Mouse (Mus musculus): Measurements from ENCODE around the gene Gm20481. TPM values are rescaled to one million over a fixed set of nuclear protein-coding genes. Genes with fewer than 3 reads are reported as not detected.

Gm20481 gene
- polyA plus RNA-seq, 1 experiment, result not detected

DNA sequence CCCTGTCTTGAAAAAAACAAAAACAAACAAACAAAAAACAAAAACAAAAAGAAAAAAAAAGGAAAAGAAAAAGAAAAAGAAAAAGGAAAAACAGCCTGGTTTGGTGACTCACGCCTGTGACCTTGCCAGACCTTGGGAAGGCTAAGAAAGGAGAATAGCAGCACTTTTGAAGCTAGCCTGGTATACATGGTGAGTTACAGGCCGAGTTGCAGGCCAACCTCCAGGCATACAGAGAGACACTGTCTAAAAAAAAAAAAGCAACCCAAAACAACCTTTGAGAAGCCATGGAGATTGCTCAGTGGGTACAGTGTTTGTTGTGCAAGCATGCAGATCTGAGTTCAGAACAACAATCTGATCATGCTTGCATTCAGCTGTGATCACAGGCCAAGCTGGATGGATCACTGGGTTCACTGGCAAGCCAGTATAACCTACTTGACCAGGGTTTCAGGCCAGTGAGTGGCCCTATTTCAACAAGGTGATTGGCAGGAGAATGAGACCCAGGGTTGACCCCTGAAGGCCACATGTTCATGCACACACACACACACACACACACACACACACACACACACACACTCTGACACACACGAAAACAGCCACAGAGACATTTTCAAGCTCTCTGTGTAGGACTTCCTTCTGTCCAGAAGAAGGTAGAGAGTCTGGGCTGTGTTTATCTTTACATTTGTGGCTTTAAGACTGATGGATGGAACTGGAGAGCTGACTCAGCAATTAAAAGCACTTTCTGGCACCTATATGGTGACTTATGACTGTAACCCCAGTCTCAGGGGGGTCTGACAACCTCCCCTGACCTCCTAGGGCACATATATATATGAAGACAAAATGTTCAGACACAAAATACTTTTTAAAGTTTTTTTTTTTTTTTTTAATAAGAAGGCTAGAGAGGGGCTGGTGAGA lies 6.1 kb downstream of the Gm20481 start:
- Histone ChIP-seq H3K36me3 (ENCODE audit: control insufficient read depth, insufficient read depth, low read length) (no peaks in the 10 kb centered on the region), H3K4me3 (ENCODE audit: extremely low read depth, insufficient read depth, insufficient read length) (no peak overlapping the region), H3K27ac (ENCODE audit: insufficient read depth, low read length) (no peak overlapping the region), H3K4me1 (ENCODE audit: control insufficient read depth, insufficient read depth, insufficient read length) (peaks cover under 1% of the 10 kb centered on the region; the same call in 1 of the 2 replicates), H3K27me3 (ENCODE audit: control insufficient read depth, insufficient read depth, low read length) (no peaks in the 10 kb centered on the region)
- no peak for DNase-seq (ENCODE audit: low read depth in 1 of 2, low spot score in 2 of 2)
- no peak for TF ChIP-seq CTCF (IDR thresholded peaks at IDR 0.05; ENCODE audit: extremely low read depth, insufficient read depth, insufficient read length, insufficient replicate concordance)
- no peak for TF ChIP-seq POLR2A (IDR thresholded peaks at IDR 0.05; ENCODE audit: low read depth, low read length)
- 83% methylated on average over 3 of the region's 3 CpGs for WGBS

DNA sequence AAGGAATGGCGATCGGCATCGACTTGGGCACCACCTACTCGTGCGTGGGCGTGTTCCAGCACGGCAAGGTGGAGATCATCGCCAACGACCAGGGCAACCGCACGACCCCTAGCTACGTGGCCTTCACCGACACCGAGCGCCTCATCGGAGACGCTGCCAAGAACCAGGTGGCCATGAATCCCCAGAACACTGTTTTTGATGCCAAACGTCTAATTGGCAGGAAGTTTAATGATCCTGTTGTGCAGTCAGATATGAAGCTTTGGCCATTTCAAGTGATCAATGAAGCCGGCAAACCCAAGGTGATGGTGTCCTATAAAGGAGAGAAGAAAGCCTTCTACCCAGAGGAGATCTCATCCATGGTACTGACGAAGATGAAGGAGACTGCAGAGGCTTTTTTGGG lies 7.3 kb downstream of the Gm20481 start:
- no peaks in the 10 kb centered on the region for H3K27me3 ChIP-seq (ENCODE audit: control insufficient read depth, insufficient read depth, low read length)
- no peak overlapping the region for H3K27ac ChIP-seq (ENCODE audit: insufficient read depth, low read length)
- H3K36me3 ChIP-seq (ENCODE audit: control insufficient read depth, insufficient read depth, low read length), result no peaks in the 10 kb centered on the region
- DNase-seq (ENCODE audit: low read depth in 1 of 2, low spot score in 2 of 2), result no peak
- WGBS, result 95% methylated on average over 20 of the region's 20 CpGs
- H3K4me3 ChIP-seq (ENCODE audit: extremely low read depth, insufficient read depth, insufficient read length), result no peak overlapping the region
- no peak for TF ChIP-seq CTCF (IDR thresholded peaks at IDR 0.05; ENCODE audit: extremely low read depth, insufficient read depth, insufficient read length, insufficient replicate concordance)
- no peak for TF ChIP-seq POLR2A (IDR thresholded peaks at IDR 0.05; ENCODE audit: low read depth, low read length)
- peaks cover 2% of the 10 kb centered on the region; the same call in 1 of the 2 replicates for H3K4me1 ChIP-seq (ENCODE audit: control insufficient read depth, insufficient read depth, insufficient read length)

DNA sequence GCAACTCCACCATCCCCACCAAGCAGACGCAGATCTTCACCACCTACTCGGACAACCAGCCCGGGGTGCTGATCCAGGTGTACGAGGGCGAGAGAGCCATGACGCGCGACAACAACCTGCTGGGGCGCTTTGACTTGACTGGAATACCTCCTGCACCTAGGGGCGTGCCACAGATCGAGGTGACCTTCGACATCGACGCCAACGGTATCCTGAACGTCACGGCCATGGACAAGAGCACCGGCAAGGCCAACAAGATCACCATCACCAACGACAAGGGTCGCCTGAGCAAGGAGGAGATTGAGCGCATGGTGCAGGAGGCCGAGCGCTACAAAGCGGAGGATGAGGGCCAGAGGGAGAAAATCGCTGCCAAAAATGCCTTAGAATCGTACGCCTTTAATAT lies 8.5 kb downstream of the Gm20481 start:
- H3K27ac ChIP-seq (ENCODE audit: insufficient read depth, low read length), result no peak overlapping the region
- DNase-seq (ENCODE audit: low read depth in 1 of 2, low spot score in 2 of 2), result no peak
- TF ChIP-seq CTCF (IDR thresholded peaks at IDR 0.05; ENCODE audit: extremely low read depth, insufficient read depth, insufficient read length, insufficient replicate concordance), result no peak
- TF ChIP-seq POLR2A (IDR thresholded peaks at IDR 0.05; ENCODE audit: low read depth, low read length), result no peak
- no peak overlapping the region for H3K4me3 ChIP-seq (ENCODE audit: extremely low read depth, insufficient read depth, insufficient read length)
- H3K36me3 ChIP-seq (ENCODE audit: control insufficient read depth, insufficient read depth, low read length), result no peaks in the 10 kb centered on the region
- peaks cover 4% of the 10 kb centered on the region; the same call in 1 of the 2 replicates for H3K4me1 ChIP-seq (ENCODE audit: control insufficient read depth, insufficient read depth, insufficient read length)
- H3K27me3 ChIP-seq (ENCODE audit: control insufficient read depth, insufficient read depth, low read length), result no peaks in the 10 kb centered on the region
- WGBS, result 96% methylated on average over 27 of the region's 27 CpGs

DNA sequence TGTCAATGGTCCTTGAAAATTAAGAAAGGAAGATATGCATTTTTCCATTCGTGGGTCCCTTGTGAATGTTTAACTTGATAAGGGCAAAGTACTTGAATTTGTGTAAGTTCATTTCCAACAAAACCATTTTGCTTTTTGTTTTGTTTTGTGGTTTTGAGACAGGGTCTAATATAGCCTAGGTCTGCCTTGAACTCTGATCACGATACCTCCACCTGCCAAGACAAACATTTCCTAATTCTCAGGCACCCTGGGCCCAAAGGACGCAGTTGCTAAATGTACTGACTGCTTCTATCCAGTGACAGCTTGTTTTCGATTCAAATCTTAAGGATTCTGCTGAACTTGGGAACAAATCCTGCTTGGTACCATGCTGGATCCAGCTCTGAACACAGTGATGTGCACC lies 9.9 kb downstream of the Gm20481 start:
- no peaks in the 10 kb centered on the region for H3K36me3 ChIP-seq (ENCODE audit: control insufficient read depth, insufficient read depth, low read length)
- H3K27me3 ChIP-seq (ENCODE audit: control insufficient read depth, insufficient read depth, low read length), result no peaks in the 10 kb centered on the region
- DNase-seq (ENCODE audit: low read depth in 1 of 2, low spot score in 2 of 2), result no peak
- H3K27ac ChIP-seq (ENCODE audit: insufficient read depth, low read length), result no peak overlapping the region
- WGBS, result 94% methylated on average over 4 of the region's 4 CpGs
- H3K4me3 ChIP-seq (ENCODE audit: extremely low read depth, insufficient read depth, insufficient read length), result no peak overlapping the region
- no peak for TF ChIP-seq CTCF (IDR thresholded peaks at IDR 0.05; ENCODE audit: extremely low read depth, insufficient read depth, insufficient read length, insufficient replicate concordance)
- TF ChIP-seq POLR2A (IDR thresholded peaks at IDR 0.05; ENCODE audit: low read depth, low read length), result no peak
- H3K4me1 ChIP-seq (ENCODE audit: control insufficient read depth, insufficient read depth, insufficient read length), result peaks cover 4% of the 10 kb centered on the region; the same call in 1 of the 2 replicates

DNA sequence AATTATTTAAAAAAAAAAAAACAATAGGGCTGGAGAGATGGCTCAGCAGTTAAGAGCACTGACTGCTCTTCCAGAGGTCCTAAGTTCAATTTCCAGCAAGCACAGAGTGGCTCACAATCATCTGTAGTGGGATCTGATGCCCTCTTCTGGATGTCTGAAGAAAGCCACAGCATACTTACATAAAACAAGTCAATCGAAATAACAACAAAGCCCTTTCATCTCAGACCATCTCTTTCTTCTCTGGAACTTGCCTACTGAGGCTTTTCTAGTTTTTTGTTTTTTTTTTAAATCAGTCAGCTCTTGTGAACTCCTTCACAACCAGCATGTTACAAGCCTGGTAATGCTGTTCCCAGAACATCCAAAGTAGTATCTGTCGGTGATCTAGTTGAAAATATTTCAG lies 10.9 kb downstream of the Gm20481 start:
- peaks cover 4% of the 10 kb centered on the region; the same call in 1 of the 2 replicates for H3K4me1 ChIP-seq (ENCODE audit: control insufficient read depth, insufficient read depth, insufficient read length)
- TF ChIP-seq CTCF (IDR thresholded peaks at IDR 0.05; ENCODE audit: extremely low read depth, insufficient read depth, insufficient read length, insufficient replicate concordance) (no peak), POLR2A (IDR thresholded peaks at IDR 0.05; ENCODE audit: low read depth, low read length) (no peak)
- peak in 1 of 2 experiments; percentile 46 for DNase-seq (ENCODE audit: low read depth in 1 of 2, low spot score in 2 of 2)
- WGBS, result 17% methylated on average over 2 of the region's 2 CpGs
- no peaks in the 10 kb centered on the region for H3K27me3 ChIP-seq (ENCODE audit: control insufficient read depth, insufficient read depth, low read length)
- H3K36me3 ChIP-seq (ENCODE audit: control insufficient read depth, insufficient read depth, low read length), result peaks cover 1% of the 10 kb centered on the region; the same call in 1 of the 2 replicates
- no peak overlapping the region for H3K27ac ChIP-seq (ENCODE audit: insufficient read depth, low read length)
- H3K4me3 ChIP-seq (ENCODE audit: extremely low read depth, insufficient read depth, insufficient read length), result no peak overlapping the region; the same call in 1 of the 2 replicates

DNA sequence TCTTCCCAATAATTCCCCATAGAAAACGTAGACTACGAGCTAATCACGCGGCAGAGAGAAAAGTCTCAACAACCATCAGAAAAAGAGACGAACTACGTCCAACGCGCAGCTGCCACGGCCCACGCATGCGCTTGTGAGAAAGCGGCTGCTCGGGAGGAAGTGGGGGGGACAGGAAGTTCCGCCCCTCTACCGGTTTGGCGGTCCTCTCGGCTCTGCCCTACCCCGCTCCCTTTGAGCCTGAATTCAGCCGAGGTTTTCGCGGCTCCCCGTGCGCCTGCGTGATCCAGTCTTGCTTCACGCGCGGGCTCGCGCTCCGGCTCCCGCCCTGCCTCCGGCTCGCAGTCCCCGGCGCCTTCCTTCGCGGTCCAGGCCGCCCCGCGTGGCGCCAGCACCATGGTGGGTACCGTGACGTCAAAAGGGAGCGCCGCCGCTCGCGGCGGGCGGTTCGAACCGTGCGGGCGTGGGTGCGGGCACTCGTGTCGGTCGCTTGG lies 12.0 kb downstream of the Gm20481 start, which contains the start of gene Lsm2:
Lsm2 (plus strand) TSS at position 173 of the 491 bp plus-strand sequence.
- DNase-seq (ENCODE audit: low read depth in 1 of 2, low spot score in 2 of 2), result peak; percentile 87 to 88
- H3K4me1 ChIP-seq (ENCODE audit: control insufficient read depth, insufficient read depth, insufficient read length), result peaks cover 4% of the 10 kb centered on the region; the same call in 1 of the 2 replicates
- peak within 1 kb of the TSS; percentile 99 for H3K27ac ChIP-seq (ENCODE audit: insufficient read depth, low read length)
- H3K36me3 ChIP-seq (ENCODE audit: control insufficient read depth, insufficient read depth, low read length), result peaks cover 7% of the 10 kb centered on the region; the same call in 1 of the 2 replicates
- under 1% methylated on average over 58 of the region's 58 CpGs for WGBS
- H3K27me3 ChIP-seq (ENCODE audit: control insufficient read depth, insufficient read depth, low read length), result no peaks in the 10 kb centered on the region
- H3K4me3 ChIP-seq (ENCODE audit: extremely low read depth, insufficient read depth, insufficient read length), result peak within 1 kb of the TSS; percentile 99
- TF ChIP-seq CTCF (IDR thresholded peaks at IDR 0.05; ENCODE audit: extremely low read depth, insufficient read depth, insufficient read length, insufficient replicate concordance) (no peak), POLR2A (IDR thresholded peaks at IDR 0.05; ENCODE audit: low read depth, low read length) (peak; percentile 77)
